Mouse (Mus musculus): Measurements from ENCODE around the gene Pla2g2f. TPM values are rescaled to one million over a fixed set of nuclear protein-coding genes. Genes with fewer than 3 reads are reported as not detected.

The Pla2g2f gene
- total and polyA plus RNA-seq, 3 experiments, result not detected

DNA sequence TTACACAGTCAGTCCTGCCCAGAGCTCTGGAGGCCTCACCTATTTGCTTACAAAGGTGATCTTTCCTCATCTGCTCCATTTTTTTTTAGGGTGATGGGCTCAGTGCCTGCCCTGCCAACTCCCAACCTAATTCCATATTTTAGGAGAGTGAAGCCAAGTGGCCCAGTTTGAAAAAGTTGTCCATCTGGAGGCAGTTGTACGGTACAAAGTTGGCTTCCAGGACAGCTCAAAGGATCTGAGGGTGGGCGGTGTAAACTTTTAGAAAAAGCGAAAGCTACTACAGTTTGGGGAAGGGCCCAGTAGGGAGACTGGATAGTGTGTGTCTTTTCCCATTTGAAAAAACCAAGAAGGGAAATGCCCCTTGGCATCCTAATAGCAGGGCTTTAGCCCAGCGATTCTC is 22.6 kb downstream of the Pla2g2f start:
- Histone ChIP-seq H3K9ac (ENCODE audit: insufficient read depth, low read depth) (no peak overlapping the region), H3K4me1 (ENCODE audit: control insufficient read depth in 1 of 2, insufficient read depth in 2 of 2) (no peaks in the 10 kb centered on the region), H3K4me3 (replicated peaks in 1 of 3; ENCODE audit: low read depth in 2 of 3, low read length in 2 of 3, poor library complexity in 1 of 3) (no peak overlapping the region), H3K9me3 (replicated peaks; ENCODE audit: low read length) (peaks cover 10% of the 10 kb centered on the region), H3K79me2 (replicated peaks; ENCODE audit: control insufficient read depth, extremely low read depth, insufficient read depth, poor library complexity, severe bottlenecking) (no peaks in the 10 kb centered on the region), H3K27me3 (replicated peaks) (peaks cover 96% of the 10 kb centered on the region), H3K4me2 (ENCODE audit: insufficient read depth, low read depth, poor library complexity, severe bottlenecking) (no peak overlapping the region), H3K36me3 (replicated peaks in 1 of 2; ENCODE audit: control insufficient read depth in 1 of 2, insufficient read depth in 1 of 2, low read length in 1 of 2) (no peaks in the 10 kb centered on the region), H3K27ac (ENCODE audit: insufficient read depth, low read depth) (no peak overlapping the region)
- no peak for DNase-seq (ENCODE audit: extremely low read depth)
- no peak for TF ChIP-seq NRF1 (IDR thresholded peaks at IDR 0.05; ENCODE audit: low read depth, low read length)
- TF ChIP-seq MEF2A (IDR thresholded peaks at IDR 0.05; ENCODE audit: borderline replicate concordance, low read depth, low read length), result no peak
- TF ChIP-seq UBTF (IDR thresholded peaks at IDR 0.05; ENCODE audit: low read depth, low read length), result no peak
- TF ChIP-seq E2F4 (IDR thresholded peaks at IDR 0.05; ENCODE audit: insufficient replicate concordance, low read depth, low read length), result no peak
- TF ChIP-seq ZKSCAN1 (IDR thresholded peaks at IDR 0.05; ENCODE audit: borderline replicate concordance, low read depth, low read length), result no peak
- TF ChIP-seq CHD2 (IDR thresholded peaks at IDR 0.05; ENCODE audit: low read length), result no peak
- TF ChIP-seq NELFE (IDR thresholded peaks at IDR 0.05; ENCODE audit: low read depth, low read length), result no peak
- TF ChIP-seq SMC3 (IDR thresholded peaks at IDR 0.05; ENCODE audit: low read depth, low read length), result no peak
- TF ChIP-seq TCF12 (IDR thresholded peaks at IDR 0.05; ENCODE audit: low read depth, low read length), result no peak
- no peak for TF ChIP-seq PAX5 (IDR thresholded peaks at IDR 0.05; ENCODE audit: low read length)
- no peak for TF ChIP-seq CHD1 (IDR thresholded peaks at IDR 0.05; ENCODE audit: low read depth, low read length)
- no peak for TF ChIP-seq BHLHE40 (IDR thresholded peaks at IDR 0.05; ENCODE audit: low read depth, low read length)
- no peak for TF ChIP-seq ELF1 (IDR thresholded peaks at IDR 0.05; ENCODE audit: low read depth, low read length)
- TF ChIP-seq MAX (IDR thresholded peaks at IDR 0.05; ENCODE audit: low read length), result no peak
- dilution Hi-C loops (cut with MboI; ENCODE audit: extremely low pct_ligation_motif_present, extremely low pct_unique_long_range_greater_than_20kb, low sequenced_read_pairs) (no loop called here), in situ Hi-C loops (cut with MboI; ENCODE audit: low pct_ligation_motif_present, low pct_unique_long_range_greater_than_20kb, low sequenced_read_pairs) (no loop called here)

DNA sequence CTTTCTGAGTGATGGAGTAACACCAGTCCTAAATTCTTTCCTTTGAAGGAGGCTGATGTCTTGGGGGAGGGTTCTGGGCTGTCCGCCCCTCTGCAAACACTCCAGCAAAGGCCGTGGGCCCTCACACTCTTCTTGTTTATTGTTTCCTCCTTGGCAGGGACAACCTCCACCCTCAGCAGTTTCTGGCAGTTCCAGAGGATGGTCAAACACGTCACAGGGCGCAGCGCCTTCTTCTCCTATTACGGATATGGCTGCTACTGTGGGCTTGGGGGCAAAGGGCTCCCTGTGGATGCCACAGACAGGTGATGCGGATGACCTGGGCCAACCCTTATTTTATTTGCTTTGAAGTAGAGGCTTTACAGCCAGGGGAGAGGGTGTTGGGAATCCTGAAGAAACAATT is 23.3 kb downstream of the Pla2g2f start:
- Histone ChIP-seq H3K27me3 (replicated peaks) (peaks cover 97% of the 10 kb centered on the region), H3K4me1 (ENCODE audit: control insufficient read depth in 1 of 2, insufficient read depth in 2 of 2) (no peaks in the 10 kb centered on the region)
- in situ Hi-C loops (cut with MboI; ENCODE audit: low pct_ligation_motif_present, low pct_unique_long_range_greater_than_20kb, low sequenced_read_pairs), result no loop called here

More for the DNA sequence above, 23.3 kb downstream of the Pla2g2f start:
- Histone ChIP-seq H3K4me2 (ENCODE audit: insufficient read depth, low read depth, poor library complexity, severe bottlenecking) (no peak overlapping the region), H3K36me3 (replicated peaks in 1 of 2; ENCODE audit: control insufficient read depth in 1 of 2, insufficient read depth in 1 of 2, low read length in 1 of 2) (no peaks in the 10 kb centered on the region), H3K4me3 (replicated peaks in 1 of 3; ENCODE audit: low read depth in 2 of 3, low read length in 2 of 3, poor library complexity in 1 of 3) (no peak overlapping the region), H3K9me3 (replicated peaks; ENCODE audit: low read length) (peaks cover 10% of the 10 kb centered on the region), H3K79me2 (replicated peaks; ENCODE audit: control insufficient read depth, extremely low read depth, insufficient read depth, poor library complexity, severe bottlenecking) (no peaks in the 10 kb centered on the region), H3K9ac (ENCODE audit: insufficient read depth, low read depth) (no peak overlapping the region), H3K27ac (ENCODE audit: insufficient read depth, low read depth) (no peak overlapping the region)
- TF ChIP-seq NRF1 (IDR thresholded peaks at IDR 0.05; ENCODE audit: low read depth, low read length) (no peak), JUND (conservative IDR thresholded peaks at IDR 0.05; ENCODE audit: low read depth, low read length) (no peak), SIN3A (IDR thresholded peaks at IDR 0.05; ENCODE audit: low read length) (no peak), IRF4 (IDR thresholded peaks at IDR 0.05; ENCODE audit: low read depth, low read length) (no peak), PAX5 (IDR thresholded peaks at IDR 0.05; ENCODE audit: low read length) (no peak), MAFK (IDR thresholded peaks at IDR 0.05; ENCODE audit: insufficient replicate concordance, low read length) (no peak), E2F4 (IDR thresholded peaks at IDR 0.05; ENCODE audit: insufficient replicate concordance, low read depth, low read length) (no peak)
- dilution Hi-C loops (cut with MboI; ENCODE audit: extremely low pct_ligation_motif_present, extremely low pct_unique_long_range_greater_than_20kb, low sequenced_read_pairs), result no loop called here
- no peak for DNase-seq (ENCODE audit: extremely low read depth)
